Mouse (Mus musculus) stomach, embryonic 15.5 days (tissue): Measurements from ENCODE around the gene Sema3e. TPM values are rescaled to one million over a fixed set of nuclear protein-coding genes. Genes with fewer than 3 reads are reported as not detected.

Experiments used
- ATAC-seq: fragments of 200-750 bp; cut with Nextera tagmentation; 2 replicates; pipeline ENCODE4 v1.8.0; 2017; ENCODE audit warnings: low read depth, moderate number of reproducible peaks, moderate TSS enrichment; ENCODE audit not compliant: insufficient read depth, low FRiP score
- H3K27ac ChIP-seq: fragments of 300-500 bp; sonication (generic); 2 replicates; pipeline ENCODE4 v1.5.1; 2015; ENCODE audit warnings: mild to moderate bottlenecking, inconsistent platforms
- H3K27me3 ChIP-seq: fragments of 300-500 bp; sonication (generic); replicated peaks from 2 replicates; pipeline ENCODE4 v1.6.1; 2015; ENCODE audit warnings: inconsistent platforms
- H3K36me3 ChIP-seq: fragments of 300-500 bp; sonication (generic); 2 replicates; pipeline ENCODE4 v1.6.1; 2015; ENCODE audit warnings: inconsistent platforms
- H3K4me1 ChIP-seq: fragments of 300-500 bp; sonication (generic); 2 replicates; pipeline ENCODE4 v1.6.1; 2015; ENCODE audit warnings: inconsistent platforms
- H3K4me2 ChIP-seq: fragments of 300-500 bp; sonication (generic); 2 replicates; pipeline ENCODE4 v1.6.1; 2015; ENCODE audit warnings: mild to moderate bottlenecking, inconsistent platforms
- H3K4me3 ChIP-seq: fragments of 300-500 bp; sonication (generic); replicated peaks from 2 replicates; pipeline ENCODE4 v1.5.1; 2015; ENCODE audit warnings: inconsistent platforms
- H3K9ac ChIP-seq: fragments of 300-500 bp; sonication (generic); 2 replicates; pipeline ENCODE4 v1.6.1; 2015; ENCODE audit warnings: inconsistent platforms
- H3K9me3 ChIP-seq: fragments of 300-500 bp; sonication (generic); 2 replicates; pipeline ENCODE4 v1.6.1; 2016; ENCODE audit warnings: inconsistent platforms
- WGBS: fragments of 180-500 bp; shearing (Covaris S2); methylation state at CpG from one replicate; pipeline ENCODE4 v1.1.7; 2015; 5-methylcytosine and 5-hydroxymethylcytosine counted together
- polyA plus RNA-seq: library from polyadenylated mRNA; unstranded; fragments of >200 nt; fragmentation: Nextera tagmentation; extraction: Ambion mirVana; gene quantifications from 2 replicates; pipeline ENCODE4 v1.2.1, GENCODE M21; 2015

The Sema3e gene
- polyA plus RNA-seq = 2.6 TPM in 2 replicates

- peak; percentile 76 for ATAC-seq
- Histone ChIP-seq H3K36me3 (no peaks in the 10 kb centered on the region), H3K9me3 (no peaks in the 10 kb centered on the region), H3K9ac (peak within 1 kb of the TSS; percentile 8; the same call in 1 of the 2 replicates), H3K4me3 (peak within 1 kb of the TSS; percentile 48), H3K4me1 (0 out of 2 replicates have a peak, but pooled peaks cover 7% of the 10 kb centered on the region), H3K4me2 (peak within 1 kb of the TSS; percentile 84), H3K27me3 (no peaks in the 10 kb centered on the region), H3K27ac (no peak within 1 kb of the TSS)
- WGBS = 2% methylated on average over 47 of the region's 47 CpGs
Observed at GRCm38 (mm10) chr5:14025205-14026124, at the start of gene Sema3e. Sema3e (plus strand) TSS chr5:14025276.

DNA sequence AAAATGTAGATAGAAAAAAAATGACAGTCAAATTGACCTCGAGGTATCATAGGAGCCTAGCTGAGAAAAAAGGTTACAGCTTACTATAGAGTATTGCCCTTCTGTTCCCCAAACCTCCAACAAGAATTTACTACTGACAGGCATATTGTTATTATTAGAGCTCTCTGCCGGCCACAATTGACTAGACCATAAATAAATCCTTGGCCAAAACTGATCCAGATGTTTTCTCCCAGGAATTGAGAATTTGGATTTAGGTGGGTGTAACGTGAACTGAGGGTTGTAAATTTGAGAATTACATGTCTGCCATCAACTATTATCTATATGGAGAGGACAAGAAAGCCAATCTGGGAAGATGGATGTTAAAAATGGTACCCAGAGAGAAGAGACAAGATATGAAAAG, 47.5 kb upstream of the Sema3e start:
- H3K9ac ChIP-seq = no peak overlapping the region
- H3K27ac ChIP-seq = no peak overlapping the region
- H3K4me2 ChIP-seq = no peak overlapping the region
- no peak for ATAC-seq
- 64% methylated on average over 3 of the region's 3 CpGs for WGBS
- no peaks in the 10 kb centered on the region for H3K27me3 ChIP-seq
- H3K9me3 ChIP-seq = no peaks in the 10 kb centered on the region
- H3K36me3 ChIP-seq = no peaks in the 10 kb centered on the region
- no peaks in the 10 kb centered on the region for H3K4me1 ChIP-seq
- no peak overlapping the region for H3K4me3 ChIP-seq

DNA sequence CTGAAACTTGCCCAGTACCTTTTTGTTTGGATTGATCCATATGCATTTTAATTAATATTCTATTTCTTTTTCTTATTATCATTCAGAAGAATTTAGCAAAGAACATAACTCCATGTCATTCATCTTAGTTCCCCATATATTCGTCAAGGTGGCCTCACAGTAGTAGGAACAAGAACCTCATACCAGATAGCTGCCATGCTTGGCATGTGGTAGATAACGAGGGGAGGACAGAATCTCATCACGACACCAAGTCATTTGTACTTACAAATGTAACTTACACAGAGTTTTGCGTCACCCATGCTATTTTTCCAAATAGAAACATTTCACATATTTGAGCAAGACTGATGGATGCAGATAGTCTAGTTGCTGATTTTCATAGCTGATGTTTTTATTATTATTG, 45.9 kb upstream of the Sema3e start:
- H3K27me3 ChIP-seq = no peaks in the 10 kb centered on the region
- H3K9me3 ChIP-seq = no peaks in the 10 kb centered on the region
- no peak overlapping the region for H3K4me2 ChIP-seq
- no peak overlapping the region for H3K9ac ChIP-seq
- H3K4me1 ChIP-seq = no peaks in the 10 kb centered on the region
- no peak overlapping the region for H3K27ac ChIP-seq
- WGBS = 86% methylated on average over 4 of the region's 4 CpGs
- H3K36me3 ChIP-seq = no peaks in the 10 kb centered on the region
- ATAC-seq = no peak
- no peak overlapping the region for H3K4me3 ChIP-seq

DNA sequence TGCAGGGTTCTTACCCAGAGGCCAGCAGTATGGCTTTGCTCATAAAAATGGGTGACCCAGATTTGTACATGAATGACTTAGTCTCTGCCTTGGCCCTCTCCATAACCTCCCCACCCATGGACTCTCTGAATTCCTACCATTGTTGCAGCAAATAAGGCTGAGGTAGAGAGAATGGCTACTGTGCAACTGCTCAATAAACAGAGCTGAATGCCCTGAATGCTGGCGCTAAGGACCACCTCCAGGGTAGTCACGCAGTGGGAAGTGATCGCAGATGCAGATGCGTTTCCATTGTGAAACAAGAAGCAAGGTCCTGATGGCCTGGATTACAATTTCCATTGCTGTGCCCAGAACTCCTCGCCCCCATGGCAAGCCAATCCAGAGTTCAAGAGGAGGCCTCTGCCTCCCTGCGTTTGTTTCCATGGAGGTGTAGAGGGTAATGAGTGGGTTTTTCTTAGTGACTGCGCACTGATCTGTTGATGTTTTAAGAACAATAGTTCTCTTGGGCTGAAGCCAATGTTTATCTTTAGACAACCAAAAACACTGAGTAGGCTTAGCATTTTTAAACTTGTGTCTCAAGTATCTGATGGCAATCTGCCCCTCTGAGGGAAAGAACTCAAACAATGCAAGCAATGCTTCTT, 42.5 kb upstream of the Sema3e start:
- 42% methylated on average over 7 of the region's 7 CpGs for WGBS
- H3K4me1 ChIP-seq = no peaks in the 10 kb centered on the region
- no peaks in the 10 kb centered on the region for H3K36me3 ChIP-seq
- H3K4me3 ChIP-seq = no peak overlapping the region
- no peaks in the 10 kb centered on the region for H3K9me3 ChIP-seq
- no peak overlapping the region for H3K9ac ChIP-seq
- no peak for ATAC-seq
- H3K27ac ChIP-seq = no peak overlapping the region
- H3K27me3 ChIP-seq = no peaks in the 10 kb centered on the region
- H3K4me2 ChIP-seq = no peak overlapping the region

GRCm38 (mm10) chr5:13983608-13984007, 41.5 kb upstream of the Sema3e start:
- ATAC-seq = no peak
- 47% methylated on average over 4 of the region's 4 CpGs for WGBS
- Histone ChIP-seq H3K27me3 (no peaks in the 10 kb centered on the region), H3K4me1 (no peaks in the 10 kb centered on the region), H3K4me3 (no peak overlapping the region), H3K27ac (no peak overlapping the region), H3K4me2 (no peak overlapping the region), H3K9ac (no peak overlapping the region), H3K9me3 (no peaks in the 10 kb centered on the region), H3K36me3 (no peaks in the 10 kb centered on the region)

- H3K9ac ChIP-seq = no peak overlapping the region
- no peak overlapping the region for H3K27ac ChIP-seq
- no peaks in the 10 kb centered on the region for H3K27me3 ChIP-seq
- no peaks in the 10 kb centered on the region for H3K9me3 ChIP-seq
- WGBS = 86% methylated on average over 3 of the region's 3 CpGs
- no peaks in the 10 kb centered on the region for H3K36me3 ChIP-seq
- ATAC-seq = no peak
- H3K4me2 ChIP-seq = no peak overlapping the region
- no peak overlapping the region for H3K4me3 ChIP-seq
- no peaks in the 10 kb centered on the region for H3K4me1 ChIP-seq
Observed at GRCm38 (mm10) chr5:13985669-13986068, 39.4 kb upstream of the Sema3e start.

GRCm38 (mm10) chr5:13987123-13987522, 38.0 kb upstream of the Sema3e start:
- 62% methylated on average over 1 of the region's 1 CpGs for WGBS
- no peak for ATAC-seq
- H3K4me2 ChIP-seq = no peak overlapping the region
- no peaks in the 10 kb centered on the region for H3K4me1 ChIP-seq
- H3K4me3 ChIP-seq = no peak overlapping the region
- H3K27me3 ChIP-seq = no peaks in the 10 kb centered on the region
- no peak overlapping the region for H3K27ac ChIP-seq
- no peaks in the 10 kb centered on the region for H3K36me3 ChIP-seq
- H3K9ac ChIP-seq = no peak overlapping the region
- no peaks in the 10 kb centered on the region for H3K9me3 ChIP-seq

DNA sequence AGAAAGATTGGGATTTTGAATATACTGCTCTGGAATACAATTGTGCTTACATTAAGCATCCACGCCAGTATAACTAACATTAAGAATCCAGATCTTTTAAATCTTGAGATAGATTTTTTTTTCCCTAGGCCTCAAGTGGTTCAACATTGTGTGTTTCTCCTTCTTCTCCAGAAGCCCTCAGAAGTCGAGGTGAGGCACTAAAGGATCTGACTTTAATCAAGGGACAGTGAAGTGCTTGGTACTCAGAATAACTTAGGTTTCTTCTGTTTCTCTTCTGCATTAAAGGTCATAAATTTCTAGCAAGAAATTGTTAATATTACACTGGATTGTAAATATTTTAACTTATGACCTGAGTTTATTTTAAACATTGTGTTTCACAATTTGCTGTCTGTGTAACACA, 37.1 kb upstream of the Sema3e start:
- Histone ChIP-seq H3K4me2 (no peak overlapping the region), H3K9ac (no peak overlapping the region), H3K4me3 (no peak overlapping the region), H3K4me1 (no peaks in the 10 kb centered on the region), H3K27me3 (no peaks in the 10 kb centered on the region), H3K9me3 (no peaks in the 10 kb centered on the region), H3K27ac (no peak overlapping the region), H3K36me3 (no peaks in the 10 kb centered on the region)
- WGBS = 50% methylated on average over 2 of the region's 2 CpGs
- ATAC-seq = no peak

- 20% methylated on average over 11 of the region's 11 CpGs for WGBS
Observed at GRCm38 (mm10) chr5:13992734-13993396, 32.2 kb upstream of the Sema3e start.

DNA sequence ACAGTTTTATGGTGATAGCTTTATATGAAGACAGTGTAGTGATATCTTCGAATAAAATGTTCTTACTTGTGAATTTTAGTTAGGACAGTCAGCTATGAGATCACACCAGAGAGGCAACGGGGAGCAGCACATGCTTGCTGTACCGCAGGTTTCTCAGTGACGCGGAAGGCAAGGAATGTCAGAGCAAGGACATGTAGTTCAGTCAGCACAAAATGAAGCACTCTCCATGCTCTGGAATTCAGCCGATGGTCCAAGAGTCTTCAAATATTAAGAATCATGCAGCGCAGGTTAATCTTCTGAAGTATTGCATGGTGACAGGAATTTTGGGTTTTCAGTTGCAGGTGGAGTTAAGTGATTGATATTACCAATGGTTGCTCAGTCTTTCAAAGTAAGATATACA, 3.3 kb downstream of the Sema3e start:
- ATAC-seq = no peak
- 81% methylated on average over 7 of the region's 7 CpGs for WGBS
- no peak overlapping the region for H3K9ac ChIP-seq
- no peak overlapping the region for H3K27ac ChIP-seq
- H3K4me3 ChIP-seq = no peak overlapping the region
- no peak overlapping the region for H3K4me2 ChIP-seq
- H3K36me3 ChIP-seq = no peaks in the 10 kb centered on the region
- no peaks in the 10 kb centered on the region for H3K9me3 ChIP-seq
- H3K4me1 ChIP-seq = 0 out of 2 replicates have a peak, but pooled peaks cover 7% of the 10 kb centered on the region
- no peaks in the 10 kb centered on the region for H3K27me3 ChIP-seq

More at GRCm38 (mm10) chr5:13992734-13993396, 32.2 kb upstream of the Sema3e start:
- Histone ChIP-seq H3K4me2 (no peak overlapping the region), H3K9me3 (no peaks in the 10 kb centered on the region), H3K4me3 (no peak overlapping the region), H3K4me1 (no peaks in the 10 kb centered on the region), H3K36me3 (no peaks in the 10 kb centered on the region), H3K27ac (no peak overlapping the region), H3K27me3 (no peaks in the 10 kb centered on the region), H3K9ac (no peak overlapping the region)
- peak; percentile 50; the same call in 1 of the 2 replicates for ATAC-seq

DNA sequence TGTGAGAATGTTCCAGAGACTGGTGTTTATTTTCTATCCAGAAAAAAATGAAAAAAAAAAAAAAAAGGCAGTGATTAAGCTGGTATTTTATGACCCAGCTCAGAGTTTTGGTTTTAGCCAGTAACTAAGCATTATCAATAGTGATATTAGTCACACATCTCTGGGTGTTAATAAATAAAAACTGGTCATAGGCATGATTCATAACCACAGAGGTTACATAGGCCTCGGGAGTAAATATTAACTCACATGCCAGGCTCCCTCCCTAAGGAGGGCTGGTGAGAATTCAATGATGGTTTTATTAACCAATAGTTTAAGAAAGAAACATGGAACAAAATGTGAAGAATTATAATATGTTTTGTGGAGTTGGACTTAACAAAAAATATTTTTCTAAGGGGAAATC, 5.7 kb downstream of the Sema3e start:
- Histone ChIP-seq H3K9ac (no peak overlapping the region), H3K4me3 (no peak overlapping the region), H3K27ac (no peak overlapping the region), H3K4me2 (no peak overlapping the region), H3K9me3 (no peaks in the 10 kb centered on the region), H3K27me3 (no peaks in the 10 kb centered on the region), H3K4me1 (0 out of 2 replicates have a peak, but pooled peaks cover 4% of the 10 kb centered on the region), H3K36me3 (no peaks in the 10 kb centered on the region)
- no peak for ATAC-seq
- 72% methylated on average over 1 of the region's 1 CpGs for WGBS

DNA sequence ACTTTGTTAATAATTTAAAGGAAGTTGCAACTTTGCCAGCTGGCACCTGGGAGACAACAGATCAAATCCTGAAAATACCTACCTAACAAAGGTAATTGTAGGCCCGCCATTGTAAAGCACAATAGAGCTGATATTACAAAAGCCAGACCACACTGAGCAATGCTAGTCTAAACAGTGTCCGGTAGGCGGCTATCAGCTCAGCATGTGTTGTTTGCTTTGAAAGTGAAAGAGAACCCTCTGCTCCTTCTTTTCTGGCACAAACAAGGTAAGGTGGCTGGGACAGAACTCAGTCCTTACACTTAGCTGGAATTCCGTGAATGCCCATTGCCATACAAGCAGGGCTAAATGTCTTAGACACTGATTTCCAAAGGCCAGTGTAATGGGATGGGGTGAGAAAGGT, 7.0 kb downstream of the Sema3e start:
- Histone ChIP-seq H3K27me3 (no peaks in the 10 kb centered on the region), H3K4me2 (no peak overlapping the region), H3K9ac (no peak overlapping the region), H3K27ac (no peak overlapping the region), H3K36me3 (no peaks in the 10 kb centered on the region), H3K4me1 (no peaks in the 10 kb centered on the region), H3K9me3 (no peaks in the 10 kb centered on the region), H3K4me3 (no peak overlapping the region)
- 34% methylated on average over 4 of the region's 4 CpGs for WGBS
- ATAC-seq = no peak
